Mouse (Mus musculus): ENCODE results near the gene Ntng2. TPM values are rescaled to one million over a fixed set of nuclear protein-coding genes. Genes with fewer than 3 reads are reported as not detected.

The Ntng2 gene
- polyA plus RNA-seq, 1 experiment from 2014 or later: 0.50 TPM

DNA sequence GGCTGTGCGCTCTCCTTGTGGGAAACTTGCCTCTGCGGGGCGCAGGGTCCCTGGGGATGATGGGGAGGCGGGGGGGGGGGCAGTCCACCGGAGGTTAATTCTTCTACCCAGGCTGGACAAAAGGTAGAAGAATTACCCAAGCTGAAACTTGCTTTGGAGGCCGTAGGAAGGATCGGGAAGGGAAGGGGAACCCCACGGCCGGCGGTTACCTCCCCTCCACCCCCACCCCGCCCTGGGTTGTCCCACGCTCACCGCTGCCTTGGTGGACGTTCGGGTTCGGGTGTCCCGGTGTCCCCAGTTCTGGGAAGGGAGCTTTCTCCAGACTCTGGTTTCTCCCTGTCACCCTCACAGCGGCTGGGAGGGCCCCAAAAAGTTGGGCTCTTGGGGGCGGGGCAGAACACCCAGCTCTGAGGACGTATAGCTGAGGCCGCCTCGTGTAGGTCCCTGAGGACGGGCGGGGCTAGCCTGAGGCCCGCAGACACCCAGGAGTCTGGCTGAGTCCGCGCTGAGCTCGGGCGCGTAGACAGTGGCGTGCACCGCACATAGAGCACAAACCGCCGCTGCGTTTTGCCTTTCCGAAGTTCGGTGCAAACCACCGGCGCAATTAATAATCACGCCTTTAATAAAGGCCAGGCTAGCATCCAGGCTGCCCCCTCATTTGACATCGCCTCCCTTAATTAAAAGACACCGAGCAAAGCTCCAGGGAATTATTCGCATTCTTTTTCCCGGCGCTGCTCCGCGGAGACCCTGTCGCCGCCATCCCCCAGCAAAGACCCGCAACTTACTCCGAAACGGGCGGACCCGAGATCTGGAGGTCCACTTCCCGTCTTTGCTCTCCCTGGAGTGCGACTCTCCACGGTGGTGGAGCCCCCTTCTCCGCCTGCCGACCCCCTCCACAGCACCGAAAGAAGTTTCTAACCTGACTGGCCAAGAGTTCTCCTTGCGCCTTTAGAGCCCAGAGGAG, 1.4 kb downstream of the Ntng2 start:
- Histone ChIP-seq H3K27ac (no peak overlapping the region), H3K4me1 (peaks cover 43% of the 10 kb centered on the region), H3K9me3 (no peaks in the 10 kb centered on the region), H3K4me3 (peak overlapping the region; percentile 66), H3K27me3 (peaks cover 100% of the 10 kb centered on the region), H3K4me2 (replicated peaks) (peak overlapping the region; percentile 99), H3K9ac (peak overlapping the region; percentile 70), H3K36me3 (no peaks in the 10 kb centered on the region)
- under 1% methylated on average over 61 of the region's 61 CpGs for WGBS
- no peak for ATAC-seq (ENCODE audit: low FRiP score, low read depth)

DNA sequence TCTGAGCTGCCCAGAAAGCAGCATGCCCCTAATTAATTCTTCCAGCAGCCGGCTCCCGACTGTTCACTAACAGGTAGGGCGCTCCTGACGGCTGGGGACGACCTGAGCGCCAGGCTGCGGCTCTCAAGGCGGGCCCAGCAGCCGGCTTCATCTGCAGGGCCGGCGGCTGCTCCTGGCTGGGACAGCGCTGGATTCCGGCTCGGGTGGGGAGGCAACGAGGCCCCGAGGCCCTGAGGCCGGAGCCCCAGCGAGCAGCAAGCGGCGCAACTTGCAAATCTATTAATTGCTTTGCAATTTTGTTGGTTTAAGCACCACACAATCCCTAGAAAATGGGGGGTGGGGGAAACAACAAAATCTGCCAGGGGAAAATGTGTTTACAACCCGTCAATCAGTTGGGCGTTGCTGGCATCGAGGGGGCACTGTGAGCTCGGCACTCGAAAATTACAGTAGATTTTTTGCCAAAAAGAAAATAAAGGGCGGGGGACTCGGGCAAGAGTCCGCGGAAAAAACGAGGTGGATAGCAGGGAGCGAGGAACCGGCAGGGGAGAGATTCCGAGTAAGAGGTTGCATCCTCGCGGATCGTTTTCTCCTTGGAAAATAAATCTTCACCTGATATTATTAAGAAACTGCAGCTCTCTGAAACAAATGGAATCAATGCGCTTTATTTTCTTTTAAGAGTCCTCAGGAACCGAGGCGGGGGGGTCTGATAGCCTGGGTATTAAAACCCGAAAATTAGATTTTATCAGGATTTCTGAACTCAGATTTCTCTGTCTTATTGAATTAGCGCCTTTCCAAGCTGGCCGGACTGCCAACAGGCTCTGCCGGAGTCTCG, 2.3 kb downstream of the Ntng2 start:
- Histone ChIP-seq H3K27ac (no peak overlapping the region), H3K4me1 (peaks cover 43% of the 10 kb centered on the region), H3K4me3 (peak overlapping the region; percentile 66), H3K36me3 (no peaks in the 10 kb centered on the region), H3K9me3 (no peaks in the 10 kb centered on the region), H3K4me2 (replicated peaks) (peak overlapping the region; percentile 99), H3K27me3 (peaks cover 100% of the 10 kb centered on the region), H3K9ac (no peak overlapping the region; the same call in 1 of the 2 replicates)
- WGBS: under 1% methylated on average over 44 of the region's 44 CpGs
- no peak for ATAC-seq (ENCODE audit: low FRiP score, low read depth)

DNA sequence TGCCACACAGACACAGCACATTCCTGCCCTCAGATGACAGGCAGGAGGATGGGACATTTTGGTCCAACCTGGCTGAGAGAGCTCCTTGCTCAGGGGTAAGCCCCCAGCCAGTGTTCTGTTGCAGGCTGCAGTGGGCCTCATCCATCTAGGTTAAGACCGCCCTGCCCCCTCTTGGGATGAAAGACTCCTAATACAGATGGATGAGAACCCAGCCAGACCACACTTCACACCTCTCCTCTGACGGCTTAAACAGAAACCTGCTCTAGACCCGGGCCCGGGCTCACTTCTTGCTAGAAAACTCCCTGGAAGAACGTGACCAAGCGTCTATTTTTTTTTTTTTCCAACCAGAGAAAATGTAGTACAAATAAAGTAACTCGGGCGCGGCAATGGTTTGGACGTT, 3.0 kb downstream of the Ntng2 start:
- Histone ChIP-seq H3K4me3 (peak overlapping the region; percentile 66), H3K9me3 (no peaks in the 10 kb centered on the region), H3K4me2 (replicated peaks) (peak overlapping the region; percentile 99), H3K27ac (no peak overlapping the region), H3K36me3 (no peaks in the 10 kb centered on the region), H3K9ac (no peak overlapping the region), H3K27me3 (peaks cover 99% of the 10 kb centered on the region), H3K4me1 (peaks cover 43% of the 10 kb centered on the region)
- WGBS: 2% methylated on average over 10 of the region's 10 CpGs
- ATAC-seq (ENCODE audit: low FRiP score, low read depth): no peak

GRCm38 (mm10) chr2:29248551-29248950, 4.3 kb downstream of the Ntng2 start:
- WGBS: 25% methylated on average over 3 of the region's 3 CpGs
- peaks cover 42% of the 10 kb centered on the region for H3K4me1 ChIP-seq
- no peaks in the 10 kb centered on the region for H3K36me3 ChIP-seq
- no peak overlapping the region for H3K4me3 ChIP-seq
- ATAC-seq (ENCODE audit: low FRiP score, low read depth): no peak
- H3K9me3 ChIP-seq: no peaks in the 10 kb centered on the region
- H3K27ac ChIP-seq: no peak overlapping the region
- H3K27me3 ChIP-seq: peaks cover 86% of the 10 kb centered on the region
- no peak overlapping the region for H3K9ac ChIP-seq
- no peak overlapping the region for H3K4me2 ChIP-seq (replicated peaks)

- Histone ChIP-seq H3K4me1 (peaks cover 31% of the 10 kb centered on the region), H3K4me2 (replicated peaks) (no peak overlapping the region), H3K4me3 (no peak overlapping the region), H3K36me3 (no peaks in the 10 kb centered on the region), H3K27me3 (peaks cover 75% of the 10 kb centered on the region), H3K9ac (no peak overlapping the region), H3K27ac (no peak overlapping the region), H3K9me3 (no peaks in the 10 kb centered on the region)
- WGBS: 87% methylated on average over 2 of the region's 2 CpGs
- ATAC-seq (ENCODE audit: low FRiP score, low read depth): no peak
These were observed 5.4 kb downstream of the Ntng2 start for GRCm38 (mm10) chr2:29247386-29247785.

GRCm38 (mm10) chr2:29246891-29247290, 5.9 kb downstream of the Ntng2 start:
- Histone ChIP-seq H3K9me3 (no peaks in the 10 kb centered on the region), H3K36me3 (no peaks in the 10 kb centered on the region), H3K4me3 (no peak overlapping the region), H3K4me2 (replicated peaks) (no peak overlapping the region), H3K9ac (no peak overlapping the region), H3K4me1 (peaks cover 28% of the 10 kb centered on the region), H3K27me3 (peaks cover 73% of the 10 kb centered on the region), H3K27ac (no peak overlapping the region)
- no peak for ATAC-seq (ENCODE audit: low FRiP score, low read depth)
- WGBS: 61% methylated on average over 7 of the region's 7 CpGs

GRCm38 (mm10) chr2:29246275-29246674, 6.5 kb downstream of the Ntng2 start:
- no peak for ATAC-seq (ENCODE audit: low FRiP score, low read depth)
- H3K4me3 ChIP-seq: no peak overlapping the region
- peaks cover 66% of the 10 kb centered on the region for H3K27me3 ChIP-seq
- no peak overlapping the region for H3K4me2 ChIP-seq (replicated peaks)
- no peak overlapping the region for H3K27ac ChIP-seq
- H3K4me1 ChIP-seq: peaks cover 22% of the 10 kb centered on the region
- no peak overlapping the region for H3K9ac ChIP-seq
- WGBS: 80% methylated on average over 3 of the region's 3 CpGs
- H3K36me3 ChIP-seq: no peaks in the 10 kb centered on the region
- H3K9me3 ChIP-seq: no peaks in the 10 kb centered on the region

GRCm38 (mm10) chr2:29245341-29245779, 7.4 kb downstream of the Ntng2 start:
- Histone ChIP-seq H3K4me3 (no peak overlapping the region), H3K4me2 (replicated peaks) (no peak overlapping the region), H3K4me1 (peaks cover 13% of the 10 kb centered on the region), H3K27me3 (peaks cover 60% of the 10 kb centered on the region), H3K36me3 (no peaks in the 10 kb centered on the region), H3K9me3 (no peaks in the 10 kb centered on the region), H3K27ac (no peak overlapping the region), H3K9ac (no peak overlapping the region)
- ATAC-seq (ENCODE audit: low FRiP score, low read depth): no peak
- 16% methylated on average over 10 of the region's 10 CpGs for WGBS

- Histone ChIP-seq H3K27ac (no peak overlapping the region), H3K4me2 (replicated peaks) (no peak overlapping the region), H3K9me3 (no peaks in the 10 kb centered on the region), H3K4me1 (no peaks in the 10 kb centered on the region), H3K36me3 (no peaks in the 10 kb centered on the region), H3K9ac (no peak overlapping the region), H3K27me3 (peaks cover 18% of the 10 kb centered on the region), H3K4me3 (no peak overlapping the region)
- 78% methylated on average over 17 of the region's 17 CpGs for WGBS
- ATAC-seq (ENCODE audit: low FRiP score, low read depth): no peak
These were observed 13.5 kb downstream of the Ntng2 start for GRCm38 (mm10) chr2:29239329-29239728.

- Histone ChIP-seq H3K27me3 (peaks cover 18% of the 10 kb centered on the region), H3K36me3 (no peaks in the 10 kb centered on the region), H3K9me3 (no peaks in the 10 kb centered on the region), H3K27ac (no peak overlapping the region), H3K4me2 (replicated peaks) (no peak overlapping the region), H3K9ac (no peak overlapping the region), H3K4me3 (no peak overlapping the region), H3K4me1 (no peaks in the 10 kb centered on the region)
- WGBS: 23% methylated on average over 4 of the region's 4 CpGs
- no peak for ATAC-seq (ENCODE audit: low FRiP score, low read depth)
These were observed 15.2 kb downstream of the Ntng2 start for GRCm38 (mm10) chr2:29237623-29238022.

DNA sequence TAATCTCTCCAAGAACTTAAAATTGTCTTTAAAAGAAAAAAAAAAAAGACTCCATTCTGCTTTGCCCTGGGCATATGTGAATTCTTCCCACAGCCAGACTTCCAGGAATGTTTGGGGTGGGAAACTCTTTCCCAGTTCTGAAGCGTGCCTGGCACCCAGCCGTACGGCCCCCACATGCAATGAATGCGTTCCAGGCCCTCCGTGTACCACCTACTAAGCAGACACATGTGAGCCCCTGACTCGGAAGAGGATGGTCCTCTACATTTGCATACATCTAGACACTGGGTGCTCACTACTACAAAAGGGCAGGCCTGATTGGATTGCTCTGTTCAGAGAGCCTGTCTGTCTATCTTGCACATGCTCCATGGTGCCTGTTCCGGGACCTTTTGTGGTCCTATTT, 17.0 kb downstream of the Ntng2 start:
- no peak for ATAC-seq (ENCODE audit: low FRiP score, low read depth)
- Histone ChIP-seq H3K4me3 (no peak overlapping the region), H3K27me3 (peaks cover 15% of the 10 kb centered on the region), H3K9ac (no peak overlapping the region), H3K4me1 (no peaks in the 10 kb centered on the region), H3K9me3 (no peaks in the 10 kb centered on the region), H3K4me2 (replicated peaks) (no peak overlapping the region), H3K27ac (no peak overlapping the region), H3K36me3 (no peaks in the 10 kb centered on the region)
- WGBS: 66% methylated on average over 7 of the region's 7 CpGs

- no peak overlapping the region for H3K4me3 ChIP-seq
- peaks cover 8% of the 10 kb centered on the region for H3K27me3 ChIP-seq
- no peak for ATAC-seq (ENCODE audit: low FRiP score, low read depth)
- H3K4me2 ChIP-seq (replicated peaks): no peak overlapping the region
- H3K27ac ChIP-seq: no peak overlapping the region
- 78% methylated on average over 3 of the region's 3 CpGs for WGBS
- H3K9me3 ChIP-seq: no peaks in the 10 kb centered on the region
- no peaks in the 10 kb centered on the region for H3K4me1 ChIP-seq
- no peak overlapping the region for H3K9ac ChIP-seq
- H3K36me3 ChIP-seq: no peaks in the 10 kb centered on the region
These were observed 17.8 kb downstream of the Ntng2 start for GRCm38 (mm10) chr2:29235026-29235425.

Measured in limb, embryonic 13.5 days (tissue).